Mouse (Mus musculus) left cerebral cortex, adult 2 months (tissue): ENCODE measurements at regions not wholly inside any gene's neighbourhood (a gene's known extent, or its start where the extent isn't known, plus 50 kb on each side); places are given as distances from the start of the nearest gene placed in this dataset.

Experiments used
- DNase-seq, 2 experiments: peaks; one replicate each; pipeline ENCODE4 v3.0.0; 2021 to 2022; ENCODE audit warnings: low spot score in 2 of 2, mixed read lengths in 1 of 2; ENCODE audit errors: extremely low spot score in 1 of 2
- H3K27ac ChIP-seq: fragments of 200-600 bp; 2 replicates; pipeline ENCODE4 v1.8.1; 2022
- H3K4me3 ChIP-seq: fragments of 200-600 bp; 2 replicates; pipeline ENCODE4 v1.8.1; 2022
- CTCF ChIP-seq: fragments of 200-600 bp; IDR thresholded peaks from 2 replicates; pipeline ENCODE4 v1.8.1; 2022; ENCODE audit warnings: antibody characterized with exemption, mild to moderate bottlenecking, moderate library complexity
- intact Hi-C: fragments of 180-260 bp; cut with DNase I; formaldehyde crosslinking; loops from one replicate; pipeline ENCODE4 v1.15.1; 2025

DNA sequence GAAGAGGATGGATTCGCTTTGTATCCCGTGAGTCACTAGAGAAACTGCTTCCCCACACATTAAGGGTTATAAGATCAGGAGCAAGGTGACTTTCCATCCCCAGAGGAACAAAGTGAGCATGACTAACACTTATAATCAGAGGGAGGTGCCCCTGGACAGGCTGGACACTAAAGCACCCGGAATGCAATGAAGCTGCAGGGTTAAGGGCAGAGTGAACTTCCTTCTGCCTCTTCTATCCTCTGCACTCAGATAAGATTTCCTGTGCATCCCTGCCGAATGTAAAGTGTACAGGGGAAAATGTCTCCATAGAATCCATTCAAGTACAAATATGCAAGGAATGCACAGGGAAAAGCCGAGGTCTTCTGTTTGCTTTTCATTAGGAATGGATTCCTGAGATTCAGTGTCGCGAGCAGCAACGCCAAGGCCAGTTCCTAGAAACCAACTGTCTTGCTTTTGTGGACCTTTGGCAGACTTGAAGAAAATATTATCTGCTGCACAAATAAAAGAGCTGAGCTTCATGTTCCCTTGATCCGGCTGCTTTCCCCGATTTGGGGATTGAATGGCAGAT, 58.5 kb upstream of the Fbxl7 start:
- no peak for DNase-seq
- H3K27ac ChIP-seq, result no peak overlapping the region
- TF ChIP-seq CTCF, result no peak
- no peak overlapping the region for H3K4me3 ChIP-seq
- intact Hi-C loops, result no loop called here

DNA sequence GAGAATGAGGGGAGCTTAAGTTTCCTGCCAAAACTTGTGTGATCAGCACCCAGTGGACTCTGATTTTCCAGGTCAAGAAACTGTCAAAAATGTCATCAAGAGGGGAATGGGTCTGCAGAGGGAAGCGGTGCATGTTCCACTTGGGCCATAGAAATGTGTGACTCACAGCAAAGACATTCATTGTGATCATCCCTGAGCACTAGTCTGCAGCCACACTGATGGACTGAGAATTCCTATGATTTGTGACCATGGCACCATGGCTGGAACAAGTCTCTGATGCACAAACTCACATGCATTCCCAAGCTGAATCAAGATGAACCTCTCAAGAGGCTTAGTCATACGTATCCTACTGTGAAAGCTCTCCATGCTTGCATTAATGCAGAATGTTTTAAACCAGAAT, 63.6 kb upstream of the Fbxl7 start:
- H3K4me3 ChIP-seq, result no peak overlapping the region
- H3K27ac ChIP-seq, result no peak overlapping the region
- DNase-seq, result no peak
- no peak for TF ChIP-seq CTCF
- intact Hi-C loops, result no loop called here

DNA sequence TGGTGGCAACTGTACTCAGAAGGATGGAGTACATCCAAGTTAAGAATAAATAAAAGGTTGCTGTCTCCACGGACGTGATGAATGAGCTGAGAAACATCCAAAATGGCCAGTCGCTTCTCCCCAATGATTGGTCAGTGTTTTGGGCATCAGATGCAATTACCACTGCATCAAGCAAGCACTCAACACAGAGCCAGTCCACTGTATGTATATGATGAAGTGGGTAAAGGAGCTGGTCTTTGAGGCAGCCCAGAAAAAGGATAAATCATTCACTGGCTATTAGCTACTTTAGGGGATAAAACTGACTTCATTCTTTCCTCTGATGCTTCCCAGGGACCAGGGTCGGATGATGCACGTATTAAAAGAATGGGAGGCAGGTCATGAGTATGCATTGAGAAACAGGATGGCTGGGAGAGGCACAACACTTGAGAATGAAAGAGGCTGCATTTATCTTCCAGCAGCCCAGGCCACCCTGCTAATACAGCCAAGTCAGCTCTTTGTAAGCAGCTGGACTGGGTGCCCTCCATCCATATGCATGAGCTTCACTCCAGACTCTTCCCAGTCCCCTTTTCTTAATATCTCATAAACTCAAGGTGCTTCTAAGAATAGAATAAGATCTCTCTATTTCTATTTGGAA, 73.1 kb upstream of the Fbxl7 start:
- intact Hi-C loops, result no loop called here
- TF ChIP-seq CTCF, result no peak
- DNase-seq, result no peak
- H3K27ac ChIP-seq, result no peak overlapping the region
- H3K4me3 ChIP-seq, result no peak overlapping the region

GRCm38 (mm10) chr15:26970770-26971169, 75.4 kb upstream of the Fbxl7 start:
- DNase-seq, result no peak
- intact Hi-C loops, result no loop called here
- H3K4me3 ChIP-seq, result no peak overlapping the region
- H3K27ac ChIP-seq, result no peak overlapping the region
- TF ChIP-seq CTCF, result no peak

- no peak overlapping the region for H3K4me3 ChIP-seq
- intact Hi-C loops, result no loop called here
- H3K27ac ChIP-seq, result no peak overlapping the region
- TF ChIP-seq CTCF, result no peak
- no peak for DNase-seq
Measured at GRCm38 (mm10) chr15:26993054-26993453, 97.7 kb upstream of the Fbxl7 start.

GRCm38 (mm10) chr15:27009069-27009468, 113.7 kb upstream of the Fbxl7 start:
- no peak for TF ChIP-seq CTCF
- Histone ChIP-seq H3K4me3 (no peak overlapping the region), H3K27ac (no peak overlapping the region)
- DNase-seq, result no peak
- intact Hi-C loops, result no loop called here

- intact Hi-C loops, result no loop called here
- no peak for TF ChIP-seq CTCF
- H3K4me3 ChIP-seq, result no peak overlapping the region
- no peak overlapping the region for H3K27ac ChIP-seq
- no peak for DNase-seq
Measured at GRCm38 (mm10) chr15:27013906-27014658, 118.7 kb upstream of the Fbxl7 start.

GRCm38 (mm10) chr15:27014659-27014974, 119.2 kb upstream of the Fbxl7 start:
- TF ChIP-seq CTCF, result no peak
- Histone ChIP-seq H3K27ac (no peak overlapping the region), H3K4me3 (no peak overlapping the region)
- no peak for DNase-seq
- intact Hi-C loops, result no loop called here

DNA sequence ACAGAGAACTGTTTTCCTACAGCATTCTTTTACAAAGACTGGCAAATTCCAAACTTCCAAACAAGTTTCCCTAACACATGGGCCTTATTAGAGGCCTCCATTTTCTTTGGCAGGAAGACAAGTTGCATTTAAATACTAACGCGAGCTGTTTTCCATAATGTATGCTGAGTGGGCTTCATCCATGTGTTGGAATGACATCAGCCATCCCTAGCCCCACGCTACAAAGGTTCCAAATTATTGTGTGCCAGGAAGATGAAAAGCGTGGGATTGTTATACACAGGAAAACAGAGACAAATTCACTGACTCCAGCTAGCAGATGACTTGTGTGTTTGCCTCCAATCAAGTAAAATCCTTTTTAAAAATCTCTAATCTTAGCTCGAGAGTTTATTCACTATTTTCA, 125.1 kb upstream of the Fbxl7 start:
- Histone ChIP-seq H3K4me3 (no peak overlapping the region), H3K27ac (no peak overlapping the region)
- no peak for TF ChIP-seq CTCF
- intact Hi-C loops, result no loop called here
- no peak for DNase-seq

- Histone ChIP-seq H3K27ac (no peak overlapping the region), H3K4me3 (no peak overlapping the region)
- intact Hi-C loops, result no loop called here
- DNase-seq, result no peak
- no peak for TF ChIP-seq CTCF
Measured at GRCm38 (mm10) chr15:27033261-27033660, 137.9 kb upstream of the Fbxl7 start.

GRCm38 (mm10) chr15:27043788-27044187, 148.4 kb upstream of the Fbxl7 start:
- intact Hi-C loops, result loop anchor here (2.0 kb wide), 1 partner anchor 313 kb away; no protein-coding TSS in a partner anchor
- TF ChIP-seq CTCF, result no peak
- DNase-seq, result peak in 1 of 2 experiments; percentile 14
- Histone ChIP-seq H3K27ac (no peak overlapping the region), H3K4me3 (no peak overlapping the region)

GRCm38 (mm10) chr15:27050673-27051072, 155.3 kb upstream of the Fbxl7 start:
- Histone ChIP-seq H3K4me3 (no peak overlapping the region), H3K27ac (no peak overlapping the region)
- no peak for TF ChIP-seq CTCF
- intact Hi-C loops, result no loop called here
- no peak for DNase-seq

DNA sequence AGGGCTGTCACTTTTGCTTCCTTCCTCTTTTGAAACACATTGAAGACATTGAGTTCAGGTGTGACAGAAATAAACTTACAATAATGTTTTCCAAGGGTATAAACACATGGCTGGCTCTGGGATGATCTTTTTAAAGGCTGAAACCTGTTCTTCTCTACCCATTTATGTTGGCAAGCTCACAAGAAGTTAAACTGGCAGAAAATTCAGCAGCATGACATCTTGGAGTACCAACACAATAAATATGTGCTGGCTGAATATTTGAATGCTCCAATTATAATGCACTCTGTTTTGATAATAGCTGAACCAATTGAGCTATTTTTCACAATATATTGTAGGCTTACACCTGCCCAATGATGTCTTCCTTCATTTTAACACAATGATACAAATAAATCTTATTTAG, 168.1 kb upstream of the Fbxl7 start:
- intact Hi-C loops, result no loop called here
- no peak for DNase-seq

More for the DNA sequence above, 168.1 kb upstream of the Fbxl7 start:
- Histone ChIP-seq H3K27ac (no peak overlapping the region), H3K4me3 (no peak overlapping the region)
- no peak for TF ChIP-seq CTCF
